Mouse (Mus musculus) limb, embryonic 11.5 days (tissue): ENCODE measurements around the gene Btrc. TPM values are rescaled to one million over a fixed set of nuclear protein-coding genes. Genes with fewer than 3 reads are reported as not detected.
A peak's percentile ranks its signal among the peaks of the same experiment; 100 is the strongest.

Experiments
- ATAC-seq: fragments of 200-750 bp; cut with Nextera tagmentation; 2 replicates; pipeline ENCODE4 v1.8.0; 2017; ENCODE audit warnings: low read depth; ENCODE audit not compliant: insufficient number of reproducible peaks, low FRiP score, low TSS enrichment
- DNase-seq: peaks from one replicate; pipeline ENCODE4 v3.0.0-alpha.2; 2015; ENCODE audit warnings: low spot score
- H3K27ac ChIP-seq: fragments of 300-500 bp; sonication (generic); replicated peaks from 2 replicates; pipeline ENCODE4 v1.5.1; 2014; ENCODE audit warnings: low read depth, mild to moderate bottlenecking, low read length
- H3K27me3 ChIP-seq: fragments of 300-500 bp; sonication (generic); 2 replicates; pipeline ENCODE4 v1.6.1; 2014; ENCODE audit warnings: mild to moderate bottlenecking, low read length, mixed read lengths; ENCODE audit not compliant: control insufficient read depth, insufficient read depth
- H3K36me3 ChIP-seq: fragments of 300-500 bp; sonication (generic); 2 replicates; pipeline ENCODE4 v1.6.1; 2014; ENCODE audit warnings: mild to moderate bottlenecking, low read length, moderate library complexity, mixed read lengths; ENCODE audit not compliant: control insufficient read depth, insufficient read depth
- H3K4me1 ChIP-seq: fragments of 300-500 bp; sonication (generic); 2 replicates; pipeline ENCODE4 v1.6.1; 2014; ENCODE audit warnings: low read length, mixed read lengths; ENCODE audit not compliant: control insufficient read depth, insufficient read depth
- H3K4me2 ChIP-seq: fragments of 300-500 bp; sonication (generic); 2 replicates; pipeline ENCODE4 v1.6.1; 2014; ENCODE audit warnings: low read depth, mild to moderate bottlenecking, moderate library complexity; ENCODE audit not compliant: severe bottlenecking
- H3K4me3 ChIP-seq: fragments of 300-500 bp; sonication (generic); 2 replicates; pipeline ENCODE4 v1.5.1; 2014; ENCODE audit warnings: low read depth, low read length
- H3K9ac ChIP-seq: fragments of 300-500 bp; sonication (generic); 2 replicates; pipeline ENCODE4 v1.6.1; 2014; ENCODE audit warnings: mild to moderate bottlenecking, low read length
- H3K9me3 ChIP-seq: fragments of 300-500 bp; sonication (generic); 2 replicates; pipeline ENCODE4 v1.6.1; 2016; ENCODE audit warnings: low read length; ENCODE audit not compliant: control insufficient read depth
- WGBS: fragments of 180-500 bp; shearing (Covaris S2); extraction: QIAGEN DNeasy Blood & Tissue Kit; methylation state at CpG from one replicate; pipeline ENCODE4 v1.1.7; 2014; 5-methylcytosine and 5-hydroxymethylcytosine counted together
- polyA plus RNA-seq: library from polyadenylated mRNA; unstranded; fragments of >200 nt; fragmentation: Nextera tagmentation; extraction: Ambion mirVana; gene quantifications from 2 replicates; pipeline ENCODE4 v1.2.1, GENCODE M21; 2014

Gene Btrc
- polyA plus RNA-seq, 1 experiment from 2014 or later, result 52.4 TPM

- Histone ChIP-seq H3K4me3 (no peak overlapping the region), H3K27ac (no peak overlapping the region), H3K4me1 (peaks cover 2% of the 10 kb centered on the region; the same call in 1 of the 2 replicates), H3K36me3 (no peaks in the 10 kb centered on the region), H3K27me3 (no peaks in the 10 kb centered on the region), H3K4me2 (no peak overlapping the region), H3K9me3 (no peaks in the 10 kb centered on the region), H3K9ac (no peak overlapping the region)
- WGBS, result 95% methylated on average over 5 of the region's 5 CpGs
- DNase-seq, result no peak
- no peak for ATAC-seq
Measured at GRCm38 (mm10) chr19:45469760-45470159, 106.2 kb downstream of the Btrc start.

GRCm38 (mm10) chr19:45472691-45473520, 109.4 kb downstream of the Btrc start:
- no peak for DNase-seq
- WGBS, result 66% methylated on average over 11 of the region's 11 CpGs
- no peaks in the 10 kb centered on the region for H3K36me3 ChIP-seq

GRCm38 (mm10) chr19:45474686-45475085, 111.2 kb downstream of the Btrc start:
- WGBS, result 46% methylated on average over 4 of the region's 4 CpGs
- Histone ChIP-seq H3K9ac (no peak overlapping the region), H3K4me3 (no peak overlapping the region), H3K36me3 (no peaks in the 10 kb centered on the region), H3K9me3 (no peaks in the 10 kb centered on the region), H3K4me1 (peaks cover 21% of the 10 kb centered on the region), H3K27ac (no peak overlapping the region), H3K27me3 (no peaks in the 10 kb centered on the region), H3K4me2 (no peak overlapping the region)
- DNase-seq (no peak), ATAC-seq (no peak)

More at GRCm38 (mm10) chr19:45472691-45473520, 109.4 kb downstream of the Btrc start:
- Histone ChIP-seq H3K27ac (no peak overlapping the region), H3K4me3 (no peak overlapping the region), H3K9me3 (no peaks in the 10 kb centered on the region), H3K4me1 (peaks cover 19% of the 10 kb centered on the region), H3K9ac (no peak overlapping the region), H3K4me2 (no peak overlapping the region), H3K27me3 (no peaks in the 10 kb centered on the region)
- ATAC-seq, result no peak

- Histone ChIP-seq H3K4me2 (peak overlapping the region; percentile 22; the same call in 1 of the 2 replicates), H3K9me3 (no peaks in the 10 kb centered on the region), H3K4me3 (no peak overlapping the region), H3K36me3 (no peaks in the 10 kb centered on the region), H3K27me3 (no peaks in the 10 kb centered on the region), H3K27ac (peak overlapping the region; percentile 23; the same call in 1 of the 2 replicates), H3K4me1 (peaks cover 21% of the 10 kb centered on the region), H3K9ac (no peak overlapping the region)
- 23% methylated on average over 24 of the region's 24 CpGs for WGBS
- DNase-seq (peak; percentile 71), ATAC-seq (0 out of 2 replicates have a peak, but pooled peaks have one; percentile 68)
Measured at GRCm38 (mm10) chr19:45475928-45476553, 112.5 kb downstream of the Btrc start.

GRCm38 (mm10) chr19:45479548-45479947, 116.0 kb downstream of the Btrc start:
- Histone ChIP-seq H3K4me3 (no peak overlapping the region), H3K27ac (no peak overlapping the region), H3K4me1 (peaks cover 21% of the 10 kb centered on the region)

GRCm38 (mm10) chr19:45480490-45480889, 117.0 kb downstream of the Btrc start:
- no peak for DNase-seq
- WGBS, result 89% methylated on average over 2 of the region's 2 CpGs
- Histone ChIP-seq H3K9me3 (no peaks in the 10 kb centered on the region), H3K4me3 (no peak overlapping the region), H3K9ac (no peak overlapping the region), H3K36me3 (no peaks in the 10 kb centered on the region), H3K4me1 (peaks cover 15% of the 10 kb centered on the region), H3K4me2 (no peak overlapping the region), H3K27ac (no peak overlapping the region), H3K27me3 (no peaks in the 10 kb centered on the region)
- ATAC-seq, result no peak

More at GRCm38 (mm10) chr19:45479548-45479947, 116.0 kb downstream of the Btrc start:
- H3K36me3 ChIP-seq, result no peaks in the 10 kb centered on the region
- no peak overlapping the region for H3K9ac ChIP-seq
- H3K9me3 ChIP-seq, result no peaks in the 10 kb centered on the region
- no peaks in the 10 kb centered on the region for H3K27me3 ChIP-seq
- 72% methylated on average over 6 of the region's 6 CpGs for WGBS
- ATAC-seq (no peak), DNase-seq (no peak)
- H3K4me2 ChIP-seq, result no peak overlapping the region

GRCm38 (mm10) chr19:45480951-45481350, 117.4 kb downstream of the Btrc start:
- ATAC-seq, result no peak
- no peak overlapping the region for H3K4me3 ChIP-seq
- DNase-seq, result no peak
- no peaks in the 10 kb centered on the region for H3K27me3 ChIP-seq
- no peak overlapping the region for H3K27ac ChIP-seq
- WGBS, result 89% methylated on average over 4 of the region's 4 CpGs
- no peak overlapping the region for H3K4me2 ChIP-seq
- peaks cover 10% of the 10 kb centered on the region for H3K4me1 ChIP-seq
- H3K9ac ChIP-seq, result no peak overlapping the region
- H3K9me3 ChIP-seq, result no peaks in the 10 kb centered on the region
- no peaks in the 10 kb centered on the region for H3K36me3 ChIP-seq

- no peak for DNase-seq
- Histone ChIP-seq H3K36me3 (no peaks in the 10 kb centered on the region), H3K9ac (no peak overlapping the region), H3K4me3 (no peak overlapping the region), H3K27ac (no peak overlapping the region), H3K4me2 (no peak overlapping the region), H3K4me1 (no peaks in the 10 kb centered on the region), H3K9me3 (no peaks in the 10 kb centered on the region), H3K27me3 (no peaks in the 10 kb centered on the region)
- no peak for ATAC-seq
- WGBS, result 64% methylated on average over 2 of the region's 2 CpGs
Measured at GRCm38 (mm10) chr19:45483470-45483869, 119.9 kb downstream of the Btrc start.
